Mouse (Mus musculus) lung, postnatal 0 days (tissue): Measurements from ENCODE around the gene Intu. TPM values are rescaled to one million over a fixed set of nuclear protein-coding genes. Genes with fewer than 3 reads are reported as not detected.

Source experiments
- ATAC-seq: fragments of 200-750 bp; cut with Nextera tagmentation; 2 replicates; pipeline ENCODE4 v1.8.0; 2017; ENCODE audit warnings: moderate library complexity
- DNase-seq: peaks from one replicate; pipeline ENCODE4 v3.0.0-alpha.2; 2016; ENCODE audit warnings: low spot score
- H3K27ac ChIP-seq: fragments of 300-500 bp; sonication (generic); 2 replicates; pipeline ENCODE4 v1.5.1; 2014; ENCODE audit warnings: antibody characterized with exemption, mild to moderate bottlenecking, low read length, mixed read lengths
- H3K27me3 ChIP-seq: fragments of 300-500 bp; sonication (generic); replicated peaks from 2 replicates; pipeline ENCODE4 v1.6.1; 2014; ENCODE audit warnings: low read length, mixed read lengths; ENCODE audit not compliant: insufficient read depth
- H3K36me3 ChIP-seq: fragments of 300-500 bp; sonication (generic); 2 replicates; pipeline ENCODE4 v1.6.1; 2014; ENCODE audit warnings: low read length, mixed read lengths; ENCODE audit not compliant: insufficient read depth
- H3K4me1 ChIP-seq: fragments of 300-500 bp; sonication (generic); 2 replicates; pipeline ENCODE4 v1.6.1; 2014; ENCODE audit warnings: antibody characterized with exemption, low read depth, low read length, mixed read lengths; ENCODE audit not compliant: insufficient read depth
- H3K4me2 ChIP-seq: fragments of 300-500 bp; sonication (generic); replicated peaks from 2 replicates; pipeline ENCODE4 v1.6.1; 2014; ENCODE audit warnings: low read depth, mild to moderate bottlenecking, low read length, moderate library complexity, mixed read lengths
- H3K4me3 ChIP-seq: fragments of 300-500 bp; sonication (generic); 2 replicates; pipeline ENCODE4 v1.5.1; 2014; ENCODE audit warnings: low read depth, low read length
- H3K9ac ChIP-seq: fragments of 300-500 bp; sonication (generic); replicated peaks from 2 replicates; pipeline ENCODE4 v1.6.1; 2014; ENCODE audit warnings: low read depth, mild to moderate bottlenecking
- H3K9me3 ChIP-seq: fragments of 300-500 bp; sonication (generic); 2 replicates; pipeline ENCODE4 v1.6.1; 2016; ENCODE audit warnings: low read length, mixed read lengths
- CTCF ChIP-seq: IDR thresholded peaks from 2 replicates; pipeline ENCODE4 v1.5.1; 2016; ENCODE audit warnings: antibody characterized with exemption, mild to moderate bottlenecking
- EP300 ChIP-seq: IDR thresholded peaks from 2 replicates; pipeline ENCODE4 v1.6.1; 2016; ENCODE audit warnings: antibody characterized with exemption, mild to moderate bottlenecking, control low read depth
- WGBS: fragments of 180-500 bp; shearing (Covaris S2); extraction: QIAGEN DNeasy Blood & Tissue Kit; methylation state at CpG from one replicate; pipeline ENCODE4 v1.1.7; 2014; 5-methylcytosine and 5-hydroxymethylcytosine counted together
- polyA plus RNA-seq: library from polyadenylated mRNA; unstranded; fragments of >200 nt; fragmentation: Nextera tagmentation; extraction: Ambion mirVana; gene quantifications from 2 replicates; pipeline ENCODE4 v1.2.1, GENCODE M21; 2015

Intu gene
- polyA plus RNA-seq, 1 experiment from 2014 or later: 1.1 TPM

- no peak overlapping the region for H3K4me2 ChIP-seq
- H3K27ac ChIP-seq: no peak overlapping the region
- H3K9me3 ChIP-seq: no peaks in the 10 kb centered on the region
- 72% methylated on average over 5 of the region's 5 CpGs for WGBS
- no peaks in the 10 kb centered on the region for H3K36me3 ChIP-seq
- H3K27me3 ChIP-seq: no peaks in the 10 kb centered on the region
- no peaks in the 10 kb centered on the region for H3K4me1 ChIP-seq
- ATAC-seq (no peak), DNase-seq (no peak)
- no peak overlapping the region for H3K4me3 ChIP-seq
- no peak overlapping the region for H3K9ac ChIP-seq
- TF ChIP-seq EP300: no peak
- TF ChIP-seq CTCF: no peak
Measured at GRCm38 (mm10) chr3:40504377-40504776, 26.7 kb upstream of the Intu start.

- Histone ChIP-seq H3K4me2 (no peak overlapping the region), H3K27ac (no peak overlapping the region), H3K36me3 (no peaks in the 10 kb centered on the region), H3K4me3 (no peak overlapping the region), H3K27me3 (no peaks in the 10 kb centered on the region), H3K4me1 (no peaks in the 10 kb centered on the region), H3K9me3 (no peaks in the 10 kb centered on the region), H3K9ac (no peak overlapping the region)
- WGBS: 78% methylated on average over 14 of the region's 14 CpGs
- TF ChIP-seq CTCF (no peak), EP300 (no peak)
- no peak for DNase-seq
- no peak for ATAC-seq
Measured at GRCm38 (mm10) chr3:40505451-40506014, 25.6 kb upstream of the Intu start.

- no peaks in the 10 kb centered on the region for H3K27me3 ChIP-seq
- H3K4me1 ChIP-seq: no peaks in the 10 kb centered on the region
- WGBS: 75% methylated on average over 6 of the region's 6 CpGs
- ATAC-seq (no peak), DNase-seq (no peak)
- H3K36me3 ChIP-seq: no peaks in the 10 kb centered on the region
- TF ChIP-seq CTCF: no peak
- no peak for TF ChIP-seq EP300
- H3K9ac ChIP-seq: no peak overlapping the region
- no peaks in the 10 kb centered on the region for H3K9me3 ChIP-seq
- H3K27ac ChIP-seq: no peak overlapping the region
- no peak overlapping the region for H3K4me3 ChIP-seq
- H3K4me2 ChIP-seq: no peak overlapping the region
Measured at GRCm38 (mm10) chr3:40508927-40509576, 22.0 kb upstream of the Intu start.

- DNase-seq (no peak), ATAC-seq (0 out of 2 replicates have a peak, but pooled peaks have one; percentile 16)
- no peak overlapping the region for H3K27ac ChIP-seq
- no peaks in the 10 kb centered on the region for H3K27me3 ChIP-seq
- H3K9ac ChIP-seq: no peak overlapping the region
- no peak for TF ChIP-seq CTCF
- TF ChIP-seq EP300: no peak
- no peaks in the 10 kb centered on the region for H3K4me1 ChIP-seq
- no peaks in the 10 kb centered on the region for H3K9me3 ChIP-seq
- H3K4me2 ChIP-seq: no peak overlapping the region
- whole genome bisulfite sequencing: 24% methylated on average over 6 of the region's 6 CpGs
- no peak overlapping the region for H3K4me3 ChIP-seq
- H3K36me3 ChIP-seq: no peaks in the 10 kb centered on the region
Measured at GRCm38 (mm10) chr3:40510567-40510966, 20.5 kb upstream of the Intu start.

GRCm38 (mm10) chr3:40512936-40513829 is 17.9 kb upstream of the Intu start:
- TF ChIP-seq CTCF: no peak
- no peak for TF ChIP-seq EP300
- no peak overlapping the region for H3K27ac ChIP-seq
- WGBS: 61% methylated on average over 12 of the region's 13 CpGs
- H3K9me3 ChIP-seq: no peaks in the 10 kb centered on the region
- H3K36me3 ChIP-seq: no peaks in the 10 kb centered on the region
- no peak overlapping the region for H3K9ac ChIP-seq
- no peaks in the 10 kb centered on the region for H3K4me1 ChIP-seq
- H3K4me2 ChIP-seq: no peak overlapping the region
- H3K27me3 ChIP-seq: no peaks in the 10 kb centered on the region
- H3K4me3 ChIP-seq: no peak overlapping the region
- peak; percentile 59 for ATAC-seq
- peak; percentile 46 for DNase-seq

- no peak overlapping the region for H3K27ac ChIP-seq
- WGBS: 66% methylated on average over 3 of the region's 3 CpGs
Measured at GRCm38 (mm10) chr3:40518240-40518639, 12.8 kb upstream of the Intu start.

More at GRCm38 (mm10) chr3:40518240-40518639, 12.8 kb upstream of the Intu start:
- Histone ChIP-seq H3K4me2 (no peak overlapping the region), H3K9me3 (no peaks in the 10 kb centered on the region), H3K9ac (no peak overlapping the region), H3K27me3 (no peaks in the 10 kb centered on the region), H3K36me3 (no peaks in the 10 kb centered on the region), H3K4me3 (no peak overlapping the region), H3K4me1 (no peaks in the 10 kb centered on the region)
- DNase-seq: no peak
- TF ChIP-seq EP300 (no peak), CTCF (no peak)
- no peak for ATAC-seq
